Mouse (Mus musculus) bone marrow macrophage, adult 2 months (primary cell): ENCODE results near the gene Zfp61. TPM values are rescaled to one million over a fixed set of nuclear protein-coding genes. Genes with fewer than 3 reads are reported as not detected.

Experiments
- H3K27ac ChIP-seq: 2 replicates; pipeline ENCODE4 v1.5.1; 2012; ENCODE audit warnings: low read depth, low read length; ENCODE audit not compliant: insufficient read depth
- H3K4me1 ChIP-seq: 2 replicates; pipeline ENCODE4 v1.6.1; 2012; ENCODE audit warnings: low read length; ENCODE audit not compliant: control insufficient read depth, insufficient read depth
- H3K4me3 ChIP-seq: 2 replicates; pipeline ENCODE4 v1.5.1; 2012; ENCODE audit warnings: mild to moderate bottlenecking, low read length, moderate library complexity; ENCODE audit not compliant: insufficient read depth
- CTCF ChIP-seq: IDR thresholded peaks from 2 replicates; pipeline ENCODE4 v1.5.1; 2012; ENCODE audit warnings: low read depth, mild to moderate bottlenecking, low read length, moderate library complexity
- POLR2A ChIP-seq: IDR thresholded peaks from 2 replicates; pipeline ENCODE4 v1.6.1; 2012; ENCODE audit warnings: mild to moderate bottlenecking, low read depth, low read length, borderline replicate concordance
- polyA plus RNA-seq: library from polyadenylated mRNA; stranded (reverse); fragments of >200 nt; gene quantifications from 2 replicates; pipeline ENCODE4 v1.2.4, GENCODE M21; 2012; ENCODE audit not compliant: missing spikeins, insufficient read depth, insufficient read length

Gene Zfp61
- 10.0 and 11.3 TPM in 2 replicates for polyA plus RNA-seq

- Histone ChIP-seq H3K4me1 (peaks cover 3% of the 10 kb centered on the region), H3K4me3 (peak within 1 kb of the TSS; percentile 13; the same call in 1 of the 2 replicates), H3K27ac (no peak within 1 kb of the TSS)
- TF ChIP-seq CTCF (no peak), POLR2A (no peak)
Observed at GRCm38 (mm10) chr7:24300771-24301282, at the start of gene Zfp61. Gene Zfp61, minus strand, starts transcription at chr7:24301232.

GRCm38 (mm10) chr7:24348896-24349295, 47.9 kb upstream of the Zfp61 start, which contains the start of gene Lypd5:
Gene Lypd5, plus strand, starts transcription at chr7:24349196.
- Histone ChIP-seq H3K27ac (no peak within 1 kb of the TSS), H3K4me3 (no peak within 1 kb of the TSS), H3K4me1 (no peaks in the 10 kb centered on the region)
- TF ChIP-seq POLR2A (no peak), CTCF (no peak)

- Histone ChIP-seq H3K4me3 (no peak overlapping the region), H3K4me1 (no peaks in the 10 kb centered on the region)
- TF ChIP-seq CTCF (no peak), POLR2A (no peak)
Observed at GRCm38 (mm10) chr7:24346444-24346843, 45.4 kb upstream of the Zfp61 start.

GRCm38 (mm10) chr7:24343701-24344272, 42.8 kb upstream of the Zfp61 start:
- TF ChIP-seq POLR2A, result no peak
- TF ChIP-seq CTCF, result no peak
- Histone ChIP-seq H3K4me1 (no peaks in the 10 kb centered on the region), H3K4me3 (no peak overlapping the region), H3K27ac (no peak overlapping the region)

More at GRCm38 (mm10) chr7:24346444-24346843, 45.4 kb upstream of the Zfp61 start:
- H3K27ac ChIP-seq, result no peak overlapping the region

DNA sequence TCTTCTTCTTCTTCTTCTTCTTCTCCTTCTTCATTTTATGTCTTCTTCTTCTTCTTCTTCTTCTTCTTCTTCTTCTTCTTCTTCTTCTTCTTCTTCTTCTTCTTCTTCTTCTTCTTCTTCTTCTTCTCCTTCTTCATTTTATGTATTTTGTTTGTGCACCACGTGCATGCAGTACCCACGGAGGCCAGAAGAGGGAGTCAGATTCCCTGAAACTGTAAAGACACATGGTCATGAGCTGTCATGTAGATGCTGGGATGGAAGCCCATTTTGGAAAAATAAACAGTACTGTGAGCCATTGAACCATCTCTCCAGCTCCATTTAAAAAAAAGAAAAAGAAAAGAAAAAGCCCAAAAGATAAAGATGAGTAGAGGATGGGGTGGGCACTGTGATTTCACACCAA, 37.2 kb upstream of the Zfp61 start:
- no peak overlapping the region for H3K27ac ChIP-seq
- no peak for TF ChIP-seq POLR2A
- no peak for TF ChIP-seq CTCF
- no peaks in the 10 kb centered on the region for H3K4me1 ChIP-seq
- H3K4me3 ChIP-seq, result no peak overlapping the region

GRCm38 (mm10) chr7:24335699-24336309, 34.8 kb upstream of the Zfp61 start:
- no peaks in the 10 kb centered on the region for H3K4me1 ChIP-seq
- TF ChIP-seq CTCF, result no peak
- no peak for TF ChIP-seq POLR2A
- H3K27ac ChIP-seq, result no peak overlapping the region
- no peak overlapping the region for H3K4me3 ChIP-seq

GRCm38 (mm10) chr7:24333304-24333986, 32.4 kb upstream of the Zfp61 start, which contains the start of gene Tescl:
Gene Tescl, minus strand, starts transcription at chr7:24333936.
- no peak for TF ChIP-seq CTCF
- no peak for TF ChIP-seq POLR2A
- no peaks in the 10 kb centered on the region for H3K4me1 ChIP-seq
- no peak within 1 kb of the TSS for H3K27ac ChIP-seq
- no peak within 1 kb of the TSS for H3K4me3 ChIP-seq

GRCm38 (mm10) chr7:24327281-24327975, 26.4 kb upstream of the Zfp61 start:
- TF ChIP-seq POLR2A (no peak), CTCF (no peak)
- Histone ChIP-seq H3K27ac (no peak overlapping the region), H3K4me1 (no peaks in the 10 kb centered on the region), H3K4me3 (no peak overlapping the region)

- no peak overlapping the region for H3K4me3 ChIP-seq
- TF ChIP-seq POLR2A, result no peak
- no peaks in the 10 kb centered on the region for H3K4me1 ChIP-seq
- H3K27ac ChIP-seq, result no peak overlapping the region
Observed at GRCm38 (mm10) chr7:24326273-24327135, 25.5 kb upstream of the Zfp61 start.
